Mouse (Mus musculus) neural tube, embryonic 15.5 days (tissue): ENCODE data around the gene Kif1b. TPM values are rescaled to one million over a fixed set of nuclear protein-coding genes. Genes with fewer than 3 reads are reported as not detected.

ENCODE experiments used
- ATAC-seq: fragments of 200-750 bp; cut with Nextera tagmentation; 2 replicates; pipeline ENCODE4 v1.8.0; 2017; ENCODE audit warnings: mild to moderate bottlenecking, moderate TSS enrichment, moderate library complexity; ENCODE audit not compliant: low FRiP score
- H3K27ac ChIP-seq: fragments of 300-500 bp; sonication (generic); replicated peaks from 2 replicates; pipeline ENCODE4 v1.5.1; 2015; ENCODE audit warnings: mild to moderate bottlenecking, inconsistent platforms
- H3K27me3 ChIP-seq: fragments of 300-500 bp; sonication (generic); replicated peaks from 2 replicates; pipeline ENCODE4 v1.6.1; 2015; ENCODE audit warnings: inconsistent platforms
- H3K36me3 ChIP-seq: fragments of 300-500 bp; sonication (generic); 2 replicates; pipeline ENCODE4 v1.6.1; 2015; ENCODE audit warnings: inconsistent platforms
- H3K4me1 ChIP-seq: fragments of 300-500 bp; sonication (generic); 2 replicates; pipeline ENCODE4 v1.6.1; 2015; ENCODE audit warnings: inconsistent platforms
- H3K4me2 ChIP-seq: fragments of 300-500 bp; sonication (generic); 2 replicates; pipeline ENCODE4 v1.6.1; 2015; ENCODE audit warnings: inconsistent platforms, mild to moderate bottlenecking, moderate library complexity
- H3K4me3 ChIP-seq: fragments of 300-500 bp; sonication (generic); replicated peaks from 2 replicates; pipeline ENCODE4 v1.5.1; 2015; ENCODE audit warnings: mild to moderate bottlenecking, inconsistent platforms
- H3K9ac ChIP-seq: fragments of 300-500 bp; sonication (generic); replicated peaks from 2 replicates; pipeline ENCODE4 v1.6.1; 2015; ENCODE audit warnings: mild to moderate bottlenecking, inconsistent platforms
- H3K9me3 ChIP-seq: fragments of 300-500 bp; sonication (generic); replicated peaks from 2 replicates; pipeline ENCODE4 v1.6.1; 2016; ENCODE audit warnings: inconsistent platforms
- WGBS: fragments of 180-500 bp; shearing (Covaris S2); methylation state at CpG from one replicate; pipeline ENCODE4 v1.1.7; 2015; ENCODE audit warnings: mixed read lengths; 5-methylcytosine and 5-hydroxymethylcytosine counted together
- polyA plus RNA-seq: library from polyadenylated mRNA; unstranded; fragments of >200 nt; fragmentation: Nextera tagmentation; extraction: Ambion mirVana; gene quantifications from 2 replicates; pipeline ENCODE4 v1.2.1, GENCODE M21; 2015

Gene Kif1b
- polyA plus RNA-seq, 1 experiment from 2014 or later: 121 TPM

GRCm38 (mm10) chr4:149334881-149335280 is 27.4 kb upstream of the Kif1b start:
- WGBS: 96% methylated on average over 11 of the region's 11 CpGs
- no peak overlapping the region for H3K4me3 ChIP-seq
- H3K4me2 ChIP-seq: no peak overlapping the region
- no peaks in the 10 kb centered on the region for H3K9me3 ChIP-seq
- H3K9ac ChIP-seq: no peak overlapping the region
- no peak overlapping the region for H3K27ac ChIP-seq
- H3K27me3 ChIP-seq: no peaks in the 10 kb centered on the region
- no peaks in the 10 kb centered on the region for H3K4me1 ChIP-seq
- peaks cover 83% of the 10 kb centered on the region for H3K36me3 ChIP-seq
- no peak for ATAC-seq

- Histone ChIP-seq H3K27ac (no peak overlapping the region), H3K4me1 (no peaks in the 10 kb centered on the region), H3K4me2 (no peak overlapping the region), H3K9ac (no peak overlapping the region), H3K27me3 (no peaks in the 10 kb centered on the region), H3K4me3 (no peak overlapping the region), H3K9me3 (no peaks in the 10 kb centered on the region), H3K36me3 (peaks cover 90% of the 10 kb centered on the region)
- ATAC-seq: no peak
- WGBS: 89% methylated on average over 7 of the region's 7 CpGs
These were observed 25.2 kb upstream of the Kif1b start for GRCm38 (mm10) chr4:149332726-149333125.

GRCm38 (mm10) chr4:149330495-149330894 is 23.0 kb upstream of the Kif1b start:
- no peak for ATAC-seq
- WGBS: 95% methylated on average over 5 of the region's 5 CpGs
- peaks cover 84% of the 10 kb centered on the region for H3K36me3 ChIP-seq

GRCm38 (mm10) chr4:149328735-149329134 is 21.2 kb upstream of the Kif1b start:
- Histone ChIP-seq H3K4me3 (no peak overlapping the region), H3K4me2 (no peak overlapping the region), H3K36me3 (peaks cover 66% of the 10 kb centered on the region), H3K9me3 (no peaks in the 10 kb centered on the region), H3K9ac (no peak overlapping the region), H3K27ac (no peak overlapping the region), H3K4me1 (no peaks in the 10 kb centered on the region), H3K27me3 (no peaks in the 10 kb centered on the region)
- no peak for ATAC-seq
- WGBS: 87% methylated on average over 4 of the region's 4 CpGs

More at GRCm38 (mm10) chr4:149330495-149330894, 23.0 kb upstream of the Kif1b start:
- H3K27me3 ChIP-seq: no peaks in the 10 kb centered on the region
- no peak overlapping the region for H3K27ac ChIP-seq
- H3K9ac ChIP-seq: no peak overlapping the region
- H3K9me3 ChIP-seq: no peaks in the 10 kb centered on the region
- H3K4me1 ChIP-seq: no peaks in the 10 kb centered on the region
- no peak overlapping the region for H3K4me2 ChIP-seq
- H3K4me3 ChIP-seq: no peak overlapping the region

GRCm38 (mm10) chr4:149327281-149327680 is 19.8 kb upstream of the Kif1b start:
- WGBS: 85% methylated on average over 7 of the region's 7 CpGs
- no peak overlapping the region for H3K4me3 ChIP-seq
- no peak overlapping the region for H3K4me2 ChIP-seq
- H3K27ac ChIP-seq: 0 out of 2 replicates have a peak overlapping the region, but pooled peaks have one; percentile 18
- H3K27me3 ChIP-seq: no peaks in the 10 kb centered on the region
- ATAC-seq: no peak
- no peaks in the 10 kb centered on the region for H3K9me3 ChIP-seq
- no peak overlapping the region for H3K9ac ChIP-seq
- H3K36me3 ChIP-seq: peaks cover 53% of the 10 kb centered on the region
- no peaks in the 10 kb centered on the region for H3K4me1 ChIP-seq

- Histone ChIP-seq H3K9me3 (no peaks in the 10 kb centered on the region), H3K4me2 (no peak overlapping the region), H3K27ac (no peak overlapping the region), H3K9ac (no peak overlapping the region), H3K4me3 (no peak overlapping the region), H3K27me3 (no peaks in the 10 kb centered on the region), H3K4me1 (no peaks in the 10 kb centered on the region), H3K36me3 (peaks cover 38% of the 10 kb centered on the region)
- ATAC-seq: no peak
- WGBS: 88% methylated on average over 10 of the region's 10 CpGs
These were observed 18.1 kb upstream of the Kif1b start for GRCm38 (mm10) chr4:149325411-149326162.

GRCm38 (mm10) chr4:149323730-149324129 is 16.2 kb upstream of the Kif1b start:
- H3K36me3 ChIP-seq: peaks cover 21% of the 10 kb centered on the region
- H3K27ac ChIP-seq: no peak overlapping the region
- H3K4me2 ChIP-seq: no peak overlapping the region
- H3K9ac ChIP-seq: no peak overlapping the region
- no peaks in the 10 kb centered on the region for H3K4me1 ChIP-seq
- H3K27me3 ChIP-seq: no peaks in the 10 kb centered on the region
- H3K9me3 ChIP-seq: no peaks in the 10 kb centered on the region
- ATAC-seq: no peak
- WGBS: 83% methylated on average over 16 of the region's 16 CpGs
- H3K4me3 ChIP-seq: no peak overlapping the region

GRCm38 (mm10) chr4:149322718-149323117 is 15.2 kb upstream of the Kif1b start:
- no peaks in the 10 kb centered on the region for H3K9me3 ChIP-seq
- no peak overlapping the region for H3K27ac ChIP-seq
- no peak overlapping the region for H3K4me2 ChIP-seq
- 82% methylated on average over 6 of the region's 6 CpGs for WGBS
- ATAC-seq: no peak
- H3K4me3 ChIP-seq: no peak overlapping the region
- no peaks in the 10 kb centered on the region for H3K27me3 ChIP-seq
- H3K4me1 ChIP-seq: peaks cover 3% of the 10 kb centered on the region; the same call in 1 of the 2 replicates
- H3K9ac ChIP-seq: no peak overlapping the region
- peaks cover 13% of the 10 kb centered on the region for H3K36me3 ChIP-seq

- Histone ChIP-seq H3K4me3 (no peak overlapping the region), H3K4me1 (peaks cover 7% of the 10 kb centered on the region), H3K4me2 (no peak overlapping the region), H3K9ac (no peak overlapping the region), H3K36me3 (peaks cover 8% of the 10 kb centered on the region), H3K27me3 (no peaks in the 10 kb centered on the region), H3K27ac (no peak overlapping the region), H3K9me3 (no peaks in the 10 kb centered on the region)
- ATAC-seq: no peak
- 57% methylated on average over 4 of the region's 4 CpGs for WGBS
These were observed 14.8 kb upstream of the Kif1b start for GRCm38 (mm10) chr4:149322286-149322685.

- Histone ChIP-seq H3K36me3 (no peaks in the 10 kb centered on the region), H3K27ac (peak overlapping the region; percentile 34; the same call in 1 of the 2 replicates), H3K4me2 (no peak overlapping the region), H3K4me3 (no peak overlapping the region), H3K4me1 (peaks cover 10% of the 10 kb centered on the region), H3K9me3 (no peaks in the 10 kb centered on the region), H3K9ac (no peak overlapping the region), H3K27me3 (no peaks in the 10 kb centered on the region)
- ATAC-seq: peak; percentile 76
- WGBS: 62% methylated on average over 9 of the region's 9 CpGs
These were observed 11.6 kb upstream of the Kif1b start for GRCm38 (mm10) chr4:149319088-149319487.

GRCm38 (mm10) chr4:149317387-149317786 is 9.9 kb upstream of the Kif1b start:
- no peak for ATAC-seq
- H3K9me3 ChIP-seq: no peaks in the 10 kb centered on the region
- H3K4me1 ChIP-seq: peaks cover 10% of the 10 kb centered on the region
- no peak overlapping the region for H3K4me3 ChIP-seq
- H3K9ac ChIP-seq: no peak overlapping the region
- 27% methylated on average over 5 of the region's 5 CpGs for WGBS
- H3K27me3 ChIP-seq: no peaks in the 10 kb centered on the region
- no peaks in the 10 kb centered on the region for H3K36me3 ChIP-seq
- H3K4me2 ChIP-seq: no peak overlapping the region
- H3K27ac ChIP-seq: 0 out of 2 replicates have a peak overlapping the region, but pooled peaks have one; percentile 7

- Histone ChIP-seq H3K27me3 (no peaks in the 10 kb centered on the region), H3K36me3 (no peaks in the 10 kb centered on the region), H3K4me2 (no peak overlapping the region), H3K4me3 (no peak overlapping the region), H3K9ac (no peak overlapping the region), H3K9me3 (no peaks in the 10 kb centered on the region), H3K4me1 (peaks cover 12% of the 10 kb centered on the region), H3K27ac (no peak overlapping the region)
- 90% methylated on average over 11 of the region's 11 CpGs for WGBS
- ATAC-seq: no peak
These were observed 6.9 kb upstream of the Kif1b start for GRCm38 (mm10) chr4:149314275-149314837.
